Mouse (Mus musculus): ENCODE results near the gene Apbb1ip. TPM values are rescaled to one million over a fixed set of nuclear protein-coding genes. Genes with fewer than 3 reads are reported as not detected.

The Apbb1ip gene
- polyA plus RNA-seq, 1 experiment = 4.0 TPM

DNA sequence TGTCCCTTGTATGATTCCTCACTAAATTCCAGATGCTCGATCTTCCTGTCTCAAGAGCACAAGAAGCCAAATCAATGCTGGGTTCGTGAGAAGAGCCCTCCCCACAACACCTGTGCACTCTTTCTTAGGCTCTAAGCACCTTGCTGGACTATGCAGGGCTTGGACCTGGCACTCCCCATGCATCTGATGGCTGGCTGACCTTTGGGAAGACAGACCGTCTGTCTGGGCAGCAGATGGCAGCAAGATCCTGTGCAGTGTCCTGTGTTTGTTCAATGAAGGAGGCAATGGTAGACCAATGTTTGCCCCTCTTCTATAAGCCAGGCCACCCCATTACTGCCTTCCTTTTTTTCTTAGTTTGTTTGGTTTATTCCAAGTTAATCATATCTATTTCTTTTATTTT is 32.7 kb upstream of the Apbb1ip start:
- TF ChIP-seq CTCF (IDR thresholded peaks at IDR 0.05; ENCODE audit: control insufficient read depth, insufficient read depth, insufficient read length) (no peak), MYOD1 (IDR thresholded peaks at IDR 0.05; ENCODE audit: control insufficient read depth, insufficient read length, low read depth) (no peak)
- Histone ChIP-seq H3K27me3 (ENCODE audit: control insufficient read depth, insufficient read depth, insufficient read length) (no peaks in the 10 kb centered on the region), H3K79me3 (ENCODE audit: low read depth) (no peaks in the 10 kb centered on the region), H3ac (ENCODE audit: control insufficient read depth, insufficient read length, low read depth) (no peak overlapping the region), H3K36me3 (ENCODE audit: control insufficient read depth, insufficient read depth) (no peaks in the 10 kb centered on the region), H3K4me3 (ENCODE audit: insufficient read depth, poor library complexity, severe bottlenecking) (no peak overlapping the region), H3K79me2 (ENCODE audit: control insufficient read depth, insufficient read depth) (no peaks in the 10 kb centered on the region)

DNA sequence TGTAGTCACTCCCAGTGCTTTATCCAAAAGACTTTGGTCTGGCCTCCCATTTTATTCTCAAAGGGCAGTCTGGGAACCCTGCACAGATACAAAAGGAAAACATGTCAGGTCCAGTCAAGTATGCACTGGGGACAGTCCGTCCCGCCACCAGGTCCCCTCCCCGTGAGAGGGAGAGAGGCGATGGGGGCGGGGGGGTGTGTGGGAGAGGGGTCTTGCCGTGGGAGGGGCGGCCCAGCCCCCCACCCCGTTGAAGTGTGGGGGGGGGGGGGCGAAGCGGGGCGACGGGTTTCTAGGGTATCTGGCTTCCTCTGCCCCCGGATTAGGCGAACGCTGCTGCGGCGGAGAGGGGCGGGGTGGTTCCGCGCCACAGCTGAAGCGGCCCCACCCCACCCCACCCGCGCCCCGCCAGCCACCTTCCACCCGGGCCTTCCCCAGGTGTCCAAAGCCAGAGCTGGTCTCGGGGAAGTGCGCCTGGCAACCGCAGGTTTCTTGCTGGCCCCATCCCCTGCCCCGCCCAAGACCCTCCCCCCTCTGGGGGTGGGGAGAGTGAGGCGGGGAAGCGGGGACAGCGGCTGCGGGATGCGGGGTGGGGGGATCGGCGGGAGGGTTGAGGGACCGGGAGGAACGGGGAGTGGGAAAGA is 29.7 kb upstream of the Apbb1ip start:
- TF ChIP-seq CTCF (IDR thresholded peaks at IDR 0.05; ENCODE audit: control insufficient read depth, insufficient read depth, insufficient read length) (no peak), MYOD1 (IDR thresholded peaks at IDR 0.05; ENCODE audit: control insufficient read depth, insufficient read length, low read depth) (no peak), USF1 (IDR thresholded peaks at IDR 0.05; ENCODE audit: low read depth) (no peak), MAX (IDR thresholded peaks at IDR 0.05) (no peak), CEBPB (IDR thresholded peaks at IDR 0.05; ENCODE audit: low read depth) (no peak), MYOG (IDR thresholded peaks at IDR 0.05; ENCODE audit: control insufficient read depth, extremely low read depth, insufficient read length) (no peak), FOSL1 (IDR thresholded peaks at IDR 0.05; ENCODE audit: insufficient read depth, low read length, poor library complexity, severe bottlenecking) (no peak)
- no peaks in the 10 kb centered on the region for H3K36me3 ChIP-seq (ENCODE audit: control insufficient read depth, insufficient read depth)
- H3ac ChIP-seq (ENCODE audit: control insufficient read depth, insufficient read length, low read depth) = no peak overlapping the region
- no peaks in the 10 kb centered on the region for H3K27me3 ChIP-seq (ENCODE audit: control insufficient read depth, insufficient read depth, insufficient read length)
- no peaks in the 10 kb centered on the region for H3K79me3 ChIP-seq (ENCODE audit: low read depth)
- no peak overlapping the region for H3K4me3 ChIP-seq (ENCODE audit: insufficient read depth, poor library complexity, severe bottlenecking)
- no peaks in the 10 kb centered on the region for H3K79me2 ChIP-seq (ENCODE audit: control insufficient read depth, insufficient read depth)

DNA sequence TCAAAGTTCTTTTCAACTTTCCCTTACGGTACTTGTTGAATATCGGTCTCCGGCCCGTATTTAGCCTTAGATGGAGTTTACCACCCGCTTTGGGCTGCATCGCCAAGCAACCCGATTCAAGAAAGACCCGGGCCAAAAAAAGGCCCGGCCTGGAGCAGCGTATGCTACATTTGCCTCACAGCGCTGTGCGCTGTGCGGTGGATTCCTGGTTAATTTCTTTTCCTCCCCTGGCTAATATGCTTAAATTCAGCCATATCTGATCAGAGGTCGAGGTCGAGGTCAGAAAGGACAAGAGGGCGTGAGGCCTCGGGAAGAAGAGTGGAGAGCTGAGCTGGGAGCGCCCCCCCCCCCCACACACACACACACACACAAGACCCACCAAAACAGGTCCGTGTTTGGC is 29.0 kb upstream of the Apbb1ip start:
- Histone ChIP-seq H3K79me2 (ENCODE audit: control insufficient read depth, insufficient read depth) (no peaks in the 10 kb centered on the region), H3K27me3 (ENCODE audit: control insufficient read depth, insufficient read depth, insufficient read length) (no peaks in the 10 kb centered on the region), H3ac (ENCODE audit: control insufficient read depth, insufficient read length, low read depth) (no peak overlapping the region), H3K4me3 (ENCODE audit: insufficient read depth, poor library complexity, severe bottlenecking) (no peak overlapping the region), H3K36me3 (ENCODE audit: control insufficient read depth, insufficient read depth) (no peaks in the 10 kb centered on the region), H3K79me3 (ENCODE audit: low read depth) (no peaks in the 10 kb centered on the region)
- TF ChIP-seq CEBPB (IDR thresholded peaks at IDR 0.05; ENCODE audit: low read depth) = no peak
- TF ChIP-seq MYOG (IDR thresholded peaks at IDR 0.05; ENCODE audit: control insufficient read depth, extremely low read depth, insufficient read length) = no peak
- TF ChIP-seq FOSL1 (IDR thresholded peaks at IDR 0.05; ENCODE audit: insufficient read depth, low read length, poor library complexity, severe bottlenecking) = no peak
- no peak for TF ChIP-seq MAX (IDR thresholded peaks at IDR 0.05)
- TF ChIP-seq MYOD1 (IDR thresholded peaks at IDR 0.05; ENCODE audit: control insufficient read depth, insufficient read length, low read depth) = no peak
- no peak for TF ChIP-seq CTCF (IDR thresholded peaks at IDR 0.05; ENCODE audit: control insufficient read depth, insufficient read depth, insufficient read length)
- no peak for TF ChIP-seq USF1 (IDR thresholded peaks at IDR 0.05; ENCODE audit: low read depth)

DNA sequence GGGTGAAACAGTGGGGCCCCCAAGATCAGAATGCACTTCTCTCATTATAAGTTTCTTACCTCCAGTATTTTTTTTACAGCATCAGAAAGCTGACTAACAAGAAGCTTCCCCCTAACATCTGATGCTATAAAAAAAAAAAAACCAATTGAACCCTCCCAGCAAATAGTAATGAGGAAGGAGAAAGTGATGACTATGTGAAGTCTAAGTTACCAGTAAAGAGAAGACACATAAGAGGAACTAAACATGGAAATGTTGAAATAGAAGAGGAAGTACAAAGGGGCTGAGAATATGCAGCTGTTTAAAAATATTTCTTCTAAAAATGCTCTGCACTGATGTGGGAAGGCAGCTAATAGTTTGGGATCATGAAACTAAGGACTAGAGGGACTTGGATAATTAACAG is 27.1 kb upstream of the Apbb1ip start:
- no peaks in the 10 kb centered on the region for H3K27me3 ChIP-seq (ENCODE audit: control insufficient read depth, insufficient read depth, insufficient read length)

DNA sequence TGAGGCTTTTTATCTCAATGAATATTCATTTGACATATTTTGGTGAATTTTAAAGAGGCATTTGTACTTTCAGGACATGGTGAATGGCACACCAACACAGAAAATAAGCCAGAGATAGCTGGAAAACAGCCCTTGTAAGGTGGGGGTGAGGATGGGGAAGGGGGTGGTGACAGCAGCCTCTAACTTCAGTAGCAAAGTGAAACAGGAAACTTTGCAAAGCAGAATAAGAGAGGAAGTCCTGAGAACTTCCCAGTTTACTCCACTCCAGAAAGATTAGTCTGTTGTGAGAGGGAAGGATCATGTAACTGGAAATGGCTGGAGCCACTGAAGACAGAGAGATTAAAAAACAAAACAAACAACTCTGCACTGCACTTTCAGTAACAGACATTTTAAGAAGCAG is 26.0 kb upstream of the Apbb1ip start:
- Histone ChIP-seq H3K27me3 (ENCODE audit: control insufficient read depth, insufficient read depth, insufficient read length) (no peaks in the 10 kb centered on the region), H3K4me3 (ENCODE audit: insufficient read depth, poor library complexity, severe bottlenecking) (no peak overlapping the region), H3K36me3 (ENCODE audit: control insufficient read depth, insufficient read depth) (no peaks in the 10 kb centered on the region), H3K79me2 (ENCODE audit: control insufficient read depth, insufficient read depth) (no peaks in the 10 kb centered on the region), H3ac (ENCODE audit: control insufficient read depth, insufficient read length, low read depth) (no peak overlapping the region), H3K79me3 (ENCODE audit: low read depth) (no peaks in the 10 kb centered on the region)
- TF ChIP-seq USF1 (IDR thresholded peaks at IDR 0.05; ENCODE audit: low read depth) (no peak), CTCF (IDR thresholded peaks at IDR 0.05; ENCODE audit: control insufficient read depth, insufficient read depth, insufficient read length) (no peak), MAX (IDR thresholded peaks at IDR 0.05) (no peak), MYOD1 (IDR thresholded peaks at IDR 0.05; ENCODE audit: control insufficient read depth, insufficient read length, low read depth) (no peak), CEBPB (IDR thresholded peaks at IDR 0.05; ENCODE audit: low read depth) (no peak), FOSL1 (IDR thresholded peaks at IDR 0.05; ENCODE audit: insufficient read depth, low read length, poor library complexity, severe bottlenecking) (no peak), MYOG (IDR thresholded peaks at IDR 0.05; ENCODE audit: control insufficient read depth, extremely low read depth, insufficient read length) (no peak)

More for the DNA sequence above, 27.1 kb upstream of the Apbb1ip start:
- Histone ChIP-seq H3K79me2 (ENCODE audit: control insufficient read depth, insufficient read depth) (no peaks in the 10 kb centered on the region), H3ac (ENCODE audit: control insufficient read depth, insufficient read length, low read depth) (no peak overlapping the region), H3K4me3 (ENCODE audit: insufficient read depth, poor library complexity, severe bottlenecking) (no peak overlapping the region), H3K79me3 (ENCODE audit: low read depth) (no peaks in the 10 kb centered on the region), H3K36me3 (ENCODE audit: control insufficient read depth, insufficient read depth) (no peaks in the 10 kb centered on the region)
- TF ChIP-seq CEBPB (IDR thresholded peaks at IDR 0.05; ENCODE audit: low read depth) (no peak), USF1 (IDR thresholded peaks at IDR 0.05; ENCODE audit: low read depth) (no peak), MAX (IDR thresholded peaks at IDR 0.05) (no peak), FOSL1 (IDR thresholded peaks at IDR 0.05; ENCODE audit: insufficient read depth, low read length, poor library complexity, severe bottlenecking) (no peak), MYOG (IDR thresholded peaks at IDR 0.05; ENCODE audit: control insufficient read depth, extremely low read depth, insufficient read length) (no peak), CTCF (IDR thresholded peaks at IDR 0.05; ENCODE audit: control insufficient read depth, insufficient read depth, insufficient read length) (no peak), MYOD1 (IDR thresholded peaks at IDR 0.05; ENCODE audit: control insufficient read depth, insufficient read length, low read depth) (no peak)

DNA sequence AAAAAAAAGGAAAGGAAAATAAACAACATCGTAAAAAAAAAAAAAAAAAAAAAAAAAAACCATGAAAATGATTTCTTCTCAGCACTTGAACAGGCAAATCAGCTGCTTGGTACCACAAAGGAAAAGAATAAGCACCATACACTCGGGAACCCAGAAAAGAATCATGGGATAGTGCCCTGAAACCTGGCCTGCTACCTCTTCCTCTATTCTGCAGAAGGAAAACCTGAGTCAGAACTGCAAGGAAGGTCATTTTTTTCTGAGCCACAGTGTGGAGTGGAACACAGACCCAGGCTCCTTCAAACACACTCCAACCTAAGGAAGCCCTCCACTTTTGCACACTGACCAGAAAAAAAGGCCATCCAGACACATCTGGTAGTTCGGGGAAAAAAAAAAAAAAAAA is 24.1 kb upstream of the Apbb1ip start:
- no peak for TF ChIP-seq MYOD1 (IDR thresholded peaks at IDR 0.05; ENCODE audit: control insufficient read depth, insufficient read length, low read depth)
- H3K4me3 ChIP-seq (ENCODE audit: insufficient read depth, poor library complexity, severe bottlenecking) = no peak overlapping the region
- H3K27me3 ChIP-seq (ENCODE audit: control insufficient read depth, insufficient read depth, insufficient read length) = no peaks in the 10 kb centered on the region
- no peaks in the 10 kb centered on the region for H3K36me3 ChIP-seq (ENCODE audit: control insufficient read depth, insufficient read depth)
- no peaks in the 10 kb centered on the region for H3K79me2 ChIP-seq (ENCODE audit: control insufficient read depth, insufficient read depth)
- no peak overlapping the region for H3ac ChIP-seq (ENCODE audit: control insufficient read depth, insufficient read length, low read depth)
- no peaks in the 10 kb centered on the region for H3K79me3 ChIP-seq (ENCODE audit: low read depth)
